Mouse (Mus musculus): ENCODE data around the gene Mapk8. TPM values are rescaled to one million over a fixed set of nuclear protein-coding genes. Genes with fewer than 3 reads are reported as not detected.
"Not testable (repeated sequence)": the region's sequence is repeated elsewhere in the genome, so short reads cannot be mapped to it uniquely, and the experiment has no call there.

The Mapk8 gene
- total and polyA plus RNA-seq, 3 experiments = 7.3 to 29.5 (median 26.2) TPM

- DNase-seq = no peak
- Histone ChIP-seq H3K27ac (no peak overlapping the region), H3K79me2 (replicated peaks; ENCODE audit: control insufficient read depth, insufficient read depth, low read length) (peaks cover 3% of the 10 kb centered on the region; the same call in 1 of the 2 replicates), H3K27me3 (ENCODE audit: control insufficient read depth, insufficient read depth, low read length) (no peaks in the 10 kb centered on the region), H3K36me3 (ENCODE audit: control insufficient read depth, insufficient read depth, low read length) (peaks cover 5% of the 10 kb centered on the region), H3K9ac (ENCODE audit: low read depth, low read length) (no peak overlapping the region), H3K4me1 (ENCODE audit: control insufficient read depth, insufficient read depth, low read length) (peaks cover 4% of the 10 kb centered on the region), H3K4me3 (no peak overlapping the region)
- TF ChIP-seq EP300 (IDR thresholded peaks at IDR 0.05; ENCODE audit: insufficient read depth, low read depth, low read length) (no peak), CTCF (IDR thresholded peaks at IDR 0.05) (no peak), POLR2A (IDR thresholded peaks at IDR 0.05; ENCODE audit: insufficient read depth, low read depth, low read length) (no peak)
- WGBS = 88% methylated on average over 4 of the region's 4 CpGs
- intact Hi-C loops (cut with DNase I) = no loop called here
Observed at GRCm38 (mm10) chr14:33448276-33448675, 1.3 kb upstream of the Mapk8 start.

GRCm38 (mm10) chr14:33446561-33447023 lies 366 bp downstream of the Mapk8 start:
- Histone ChIP-seq H3K4me3 (peak overlapping the region; percentile 95), H3K4me1 (ENCODE audit: control insufficient read depth, insufficient read depth, low read length) (peaks cover 8% of the 10 kb centered on the region), H3K27ac (peak overlapping the region; percentile 91), H3K79me2 (replicated peaks; ENCODE audit: control insufficient read depth, insufficient read depth, low read length) (peaks cover 3% of the 10 kb centered on the region; the same call in 1 of the 2 replicates), H3K27me3 (ENCODE audit: control insufficient read depth, insufficient read depth, low read length) (no peaks in the 10 kb centered on the region), H3K9ac (ENCODE audit: low read depth, low read length) (peak overlapping the region; percentile 93), H3K36me3 (ENCODE audit: control insufficient read depth, insufficient read depth, low read length) (peaks cover 8% of the 10 kb centered on the region)
- intact Hi-C loops (cut with DNase I) = no loop called here
- no peak for DNase-seq
- no peak for TF ChIP-seq CTCF (IDR thresholded peaks at IDR 0.05)
- no peak for TF ChIP-seq EP300 (IDR thresholded peaks at IDR 0.05; ENCODE audit: insufficient read depth, low read depth, low read length)
- no peak for TF ChIP-seq POLR2A (IDR thresholded peaks at IDR 0.05; ENCODE audit: insufficient read depth, low read depth, low read length)
- WGBS = under 1% methylated on average over 69 of the region's 72 CpGs

- no peak for TF ChIP-seq POLR2A (IDR thresholded peaks at IDR 0.05; ENCODE audit: insufficient read depth, low read depth, low read length)
- TF ChIP-seq EP300 (IDR thresholded peaks at IDR 0.05; ENCODE audit: insufficient read depth, low read depth, low read length) = no peak
- TF ChIP-seq CTCF (IDR thresholded peaks at IDR 0.05) = no peak
- intact Hi-C loops (cut with DNase I) = no loop called here
- Histone ChIP-seq H3K79me2 (replicated peaks; ENCODE audit: control insufficient read depth, insufficient read depth, low read length) (peaks cover 3% of the 10 kb centered on the region; the same call in 1 of the 2 replicates), H3K9ac (ENCODE audit: low read depth, low read length) (peak overlapping the region; percentile 93; the same call in 1 of the 2 replicates), H3K27me3 (ENCODE audit: control insufficient read depth, insufficient read depth, low read length) (no peaks in the 10 kb centered on the region), H3K4me1 (ENCODE audit: control insufficient read depth, insufficient read depth, low read length) (peaks cover 8% of the 10 kb centered on the region), H3K36me3 (ENCODE audit: control insufficient read depth, insufficient read depth, low read length) (peaks cover 8% of the 10 kb centered on the region), H3K27ac (peak overlapping the region; percentile 91; the same call in 1 of the 2 replicates), H3K4me3 (peak overlapping the region; percentile 95)
- 38% methylated on average over 3 of the region's 3 CpGs for WGBS
- DNase-seq = no peak
Observed at GRCm38 (mm10) chr14:33445962-33446361, 996 bp downstream of the Mapk8 start.

DNA sequence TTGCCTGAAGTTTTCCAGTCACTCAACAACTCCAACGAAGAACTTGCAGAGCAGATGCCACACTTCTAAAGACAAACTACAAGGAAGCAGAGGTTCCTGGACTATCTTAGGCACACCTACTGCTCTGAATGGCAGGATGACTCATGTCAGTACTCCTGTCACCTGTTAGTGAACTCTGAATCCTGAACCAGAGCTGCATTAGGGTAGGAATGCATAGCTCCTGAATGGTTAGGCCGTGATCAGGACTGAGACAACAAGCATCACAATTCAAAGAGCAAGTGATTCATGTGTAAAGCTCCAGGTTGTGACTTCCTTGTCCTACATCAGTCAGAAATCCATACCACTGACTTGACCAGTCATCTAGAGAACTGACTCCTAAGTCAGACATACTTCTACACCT lies 3.2 kb downstream of the Mapk8 start:
- TF ChIP-seq CTCF (IDR thresholded peaks at IDR 0.05) (no peak), EP300 (IDR thresholded peaks at IDR 0.05; ENCODE audit: insufficient read depth, low read depth, low read length) (no peak), POLR2A (IDR thresholded peaks at IDR 0.05; ENCODE audit: insufficient read depth, low read depth, low read length) (no peak)
- intact Hi-C loops (cut with DNase I) = no loop called here
- H3K9ac ChIP-seq (ENCODE audit: low read depth, low read length) = no peak overlapping the region; the same call in 1 of the 2 replicates

GRCm38 (mm10) chr14:33432485-33432884 lies 14.5 kb downstream of the Mapk8 start:
- H3K36me3 ChIP-seq (ENCODE audit: control insufficient read depth, insufficient read depth, low read length); intact Hi-C loops (cut with DNase I); DNase-seq; H3K9ac ChIP-seq (ENCODE audit: low read depth, low read length); H3K4me3 ChIP-seq; H3K27ac ChIP-seq; H3K4me1 ChIP-seq (ENCODE audit: control insufficient read depth, insufficient read depth, low read length); H3K27me3 ChIP-seq (ENCODE audit: control insufficient read depth, insufficient read depth, low read length): not testable (repeated sequence)
- 95% methylated on average over 4 of the region's 4 CpGs for WGBS
- peaks cover 18% of the 10 kb centered on the region for H3K79me2 ChIP-seq (replicated peaks; ENCODE audit: control insufficient read depth, insufficient read depth, low read length)

More for the DNA sequence above, 3.2 kb downstream of the Mapk8 start:
- peaks cover 8% of the 10 kb centered on the region for H3K36me3 ChIP-seq (ENCODE audit: control insufficient read depth, insufficient read depth, low read length)
- peaks cover 3% of the 10 kb centered on the region; the same call in 1 of the 2 replicates for H3K79me2 ChIP-seq (replicated peaks; ENCODE audit: control insufficient read depth, insufficient read depth, low read length)
- no peaks in the 10 kb centered on the region for H3K27me3 ChIP-seq (ENCODE audit: control insufficient read depth, insufficient read depth, low read length)
- no peak overlapping the region for H3K4me3 ChIP-seq
- no peak overlapping the region for H3K27ac ChIP-seq
- peaks cover 8% of the 10 kb centered on the region for H3K4me1 ChIP-seq (ENCODE audit: control insufficient read depth, insufficient read depth, low read length)
- 52% methylated on average over 2 of the region's 2 CpGs for WGBS
- no peak for DNase-seq

DNA sequence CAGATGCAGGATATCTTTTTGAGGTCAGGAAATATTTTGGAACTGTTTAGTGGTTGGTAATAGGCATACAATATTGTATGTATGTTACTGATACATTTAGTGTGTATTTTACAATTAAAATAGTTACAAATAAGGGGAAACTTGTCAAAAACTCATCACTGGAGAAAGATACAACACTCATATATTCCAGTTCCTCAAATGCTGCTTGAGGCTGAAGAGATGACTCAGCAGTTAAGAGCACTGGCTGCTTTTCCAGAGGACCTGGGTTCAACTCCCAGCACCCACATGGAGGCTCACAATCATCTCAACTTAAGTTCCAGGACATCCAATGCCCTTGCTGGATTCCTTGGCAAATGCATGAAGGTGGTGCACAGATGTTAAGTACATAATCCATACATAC lies 22.8 kb downstream of the Mapk8 start:
- no peak for DNase-seq
- no peak for TF ChIP-seq POLR2A (IDR thresholded peaks at IDR 0.05; ENCODE audit: insufficient read depth, low read depth, low read length)
- Histone ChIP-seq H3K27me3 (ENCODE audit: control insufficient read depth, insufficient read depth, low read length) (no peaks in the 10 kb centered on the region), H3K9ac (ENCODE audit: low read depth, low read length) (no peak overlapping the region), H3K79me2 (replicated peaks; ENCODE audit: control insufficient read depth, insufficient read depth, low read length) (peaks cover 7% of the 10 kb centered on the region; the same call in 1 of the 2 replicates), H3K36me3 (ENCODE audit: control insufficient read depth, insufficient read depth, low read length) (peaks cover 2% of the 10 kb centered on the region), H3K4me3 (no peak overlapping the region), H3K4me1 (ENCODE audit: control insufficient read depth, insufficient read depth, low read length) (no peaks in the 10 kb centered on the region), H3K27ac (no peak overlapping the region)
- intact Hi-C loops (cut with DNase I) = no loop called here
